Mouse (Mus musculus) brain, adult 2 months (tissue): ENCODE data around the gene Ikzf1.

Experiments used
- DNase-seq: peaks from one replicate; pipeline ENCODE4 v3.0.0; 2011; ENCODE audit warnings: low read depth, low spot score

Gene Ikzf1

GRCm38 (mm10) chr11:11684930-11685852 lies at the start of gene Ikzf1:
Gene Ikzf1, plus strand, starts transcription at chr11:11685003.
- no peak for DNase-seq

- DNase-seq, result no peak
Measured at GRCm38 (mm10) chr11:11644303-11644702, 40.5 kb upstream of the Ikzf1 start.

- no peak for DNase-seq
Measured at GRCm38 (mm10) chr11:11656388-11656787, 28.4 kb upstream of the Ikzf1 start.

- DNase-seq, result no peak
Measured at GRCm38 (mm10) chr11:11656995-11657530, 27.7 kb upstream of the Ikzf1 start.

- DNase-seq, result no peak
Measured at GRCm38 (mm10) chr11:11657634-11658033, 27.2 kb upstream of the Ikzf1 start.

GRCm38 (mm10) chr11:11658834-11659233 lies 26.0 kb upstream of the Ikzf1 start:
- DNase-seq, result no peak

GRCm38 (mm10) chr11:11660651-11661050 lies 24.2 kb upstream of the Ikzf1 start:
- DNase-seq, result no peak

- no peak for DNase-seq
Measured at GRCm38 (mm10) chr11:11667254-11667921, 17.4 kb upstream of the Ikzf1 start.

GRCm38 (mm10) chr11:11667922-11668290 lies 16.9 kb upstream of the Ikzf1 start:
- DNase-seq, result no peak

- no peak for DNase-seq
Measured at GRCm38 (mm10) chr11:11672974-11673373, 11.8 kb upstream of the Ikzf1 start.

GRCm38 (mm10) chr11:11675063-11675462 lies 9.7 kb upstream of the Ikzf1 start:
- no peak for DNase-seq

GRCm38 (mm10) chr11:11676068-11676741 lies 8.6 kb upstream of the Ikzf1 start:
- peak; percentile 14 for DNase-seq

- peak; percentile 7 for DNase-seq
Measured at GRCm38 (mm10) chr11:11677165-11677564, 7.6 kb upstream of the Ikzf1 start.

- no peak for DNase-seq
Measured at GRCm38 (mm10) chr11:11678972-11679371, 5.8 kb upstream of the Ikzf1 start.

GRCm38 (mm10) chr11:11684056-11684929 lies 510 bp upstream of the Ikzf1 start:
- no peak for DNase-seq

- peak; percentile 57 for DNase-seq
Measured at GRCm38 (mm10) chr11:11685853-11686395, 1.1 kb downstream of the Ikzf1 start.

- no peak for DNase-seq
Measured at GRCm38 (mm10) chr11:11686569-11687051, 1.8 kb downstream of the Ikzf1 start.

- DNase-seq, result no peak
Measured at GRCm38 (mm10) chr11:11687551-11688185, 2.9 kb downstream of the Ikzf1 start.

- no peak for DNase-seq
Measured at GRCm38 (mm10) chr11:11688766-11689330, 4.0 kb downstream of the Ikzf1 start.

- DNase-seq, result no peak
Measured at GRCm38 (mm10) chr11:11689701-11690058, 4.9 kb downstream of the Ikzf1 start.
